Comparison of ENCODE assay signal across 9 mouse cellular contexts in genomic region chr8:10760851-10761693, GRCm38 (mm10).
DNase-seq lines count a peak whose midpoint lies in the region; ATAC-seq and TF ChIP-seq lines count a peak whose summit lies in the region.
"Had no signal": no experiment of that assay in that cellular context is flagged by ENCODE, and none has a peak within 500 bp of the region (broad histone marks: within the 10 kb centered on the region; RNA-seq: fewer than 3 reads in every experiment).

No protein-coding gene starts in this region.

- ATAC-seq in neural tube, embryonic 12.5 days (ENCODE audit: low FRiP score, low read depth), result peak; percentile 93
- ATAC-seq in erythroblast, adult 5-6 weeks (replicated peaks; ENCODE audit: low FRiP score, poor library complexity, severe bottlenecking), result no peak

- TF ChIP-seq CTCF in liver, adult 2 months (IDR thresholded peaks at IDR 0.05; ENCODE audit: low read depth, low read length), result no peak

- no peak overlapping the region for H3K9ac ChIP-seq in liver, adult 2 months (ENCODE audit: low read depth, low read length)
- peak overlapping the region; percentile 17 for H3K9ac ChIP-seq in neural tube, embryonic 12.5 days
- H3K9ac ChIP-seq: liver, embryonic 15.5 days had no signal

- H3K27me3 ChIP-seq in embryonic facial prominence, embryonic 10.5 days (replicated peaks; ENCODE audit: low read depth, poor library complexity, severe bottlenecking), result peaks cover 7% of the 10 kb centered on the region
- no peaks in the 10 kb centered on the region for H3K27me3 ChIP-seq in heart, embryonic 10.5 days (ENCODE audit: insufficient read depth, poor library complexity, severe bottlenecking)
- H3K27me3 ChIP-seq in liver, adult 2 months (ENCODE audit: control insufficient read depth, insufficient read depth, low read length), result no peaks in the 10 kb centered on the region
- H3K27me3 ChIP-seq in neural tube, embryonic 12.5 days (replicated peaks), result no peaks in the 10 kb centered on the region
- H3K27me3 ChIP-seq: liver, embryonic 15.5 days had no signal

- H3K4me2 ChIP-seq in neural tube, embryonic 12.5 days (replicated peaks), result peak overlapping the region; percentile 37
- H3K4me2 ChIP-seq: liver, embryonic 15.5 days had no signal

- no peaks in the 10 kb centered on the region for H3K9me3 ChIP-seq in embryonic facial prominence, embryonic 10.5 days
- no peaks in the 10 kb centered on the region for H3K9me3 ChIP-seq in heart, embryonic 10.5 days
- no peaks in the 10 kb centered on the region for H3K9me3 ChIP-seq in neural tube, embryonic 12.5 days
- H3K9me3 ChIP-seq: liver, embryonic 15.5 days had no signal

- TF ChIP-seq POLR2A in liver, adult 2 months (IDR thresholded peaks at IDR 0.05; ENCODE audit: extremely low read depth, insufficient read depth, low read length), result no peak

- DNase-seq in cerebellum, adult 11-12 months, result peak; percentile 73
- DNase-seq in embryonic facial prominence, embryonic 10.5 days (ENCODE audit: low spot score), result peak; percentile 86
- DNase-seq in heart, embryonic 10.5 days (ENCODE audit: low spot score), result peak; percentile 80
- DNase-seq in kidney, adult 11 months, result peak; percentile 24
- peak; percentile 10 for DNase-seq in liver, adult 2 months (ENCODE audit: extremely low read depth, low read depth, low spot score)
- DNase-seq in adrenal gland, adult 18-20 months (ENCODE audit: low spot score in 2 of 2), result no peak

- 6% methylated on average over 17 of the region's 17 CpGs for WGBS in embryonic facial prominence, embryonic 10.5 days
- WGBS in heart, embryonic 10.5 days, result 16% methylated on average over 17 of the region's 17 CpGs
- WGBS in liver, adult 2 months, result 35% methylated on average over 17 of the region's 17 CpGs
- WGBS in neural tube, embryonic 12.5 days, result 4% methylated on average over 17 of the region's 17 CpGs

- peak overlapping the region; percentile 93 for H3K27ac ChIP-seq in embryonic facial prominence, embryonic 10.5 days (replicated peaks)
- peak overlapping the region; percentile 88 for H3K27ac ChIP-seq in heart, embryonic 10.5 days
- H3K27ac ChIP-seq in liver, adult 2 months (replicated peaks; ENCODE audit: insufficient read depth, low read depth, low read length), result no peak overlapping the region
- H3K27ac ChIP-seq in neural tube, embryonic 12.5 days, result peak overlapping the region; percentile 84
- H3K27ac ChIP-seq: liver, embryonic 15.5 days had no signal

- H3K4me1 ChIP-seq in embryonic facial prominence, embryonic 10.5 days, result peaks cover 36% of the 10 kb centered on the region
- H3K4me1 ChIP-seq in heart, embryonic 10.5 days, result peaks cover 29% of the 10 kb centered on the region
- no peaks in the 10 kb centered on the region for H3K4me1 ChIP-seq in liver, adult 2 months (ENCODE audit: control insufficient read depth, insufficient read depth, low read length)
- peaks cover 29% of the 10 kb centered on the region for H3K4me1 ChIP-seq in neural tube, embryonic 12.5 days
- H3K4me1 ChIP-seq: liver, embryonic 15.5 days had no signal

- H3K79me2 ChIP-seq in liver, adult 2 months (ENCODE audit: control insufficient read depth, insufficient read depth, low read length), result no peaks in the 10 kb centered on the region

- peak overlapping the region; percentile 38 for H3K4me3 ChIP-seq in embryonic facial prominence, embryonic 10.5 days
- H3K4me3 ChIP-seq in heart, embryonic 10.5 days, result peak overlapping the region; percentile 36
- H3K4me3 ChIP-seq in liver, adult 2 months (ENCODE audit: insufficient read depth, low read depth, low read length), result no peak overlapping the region
- H3K4me3 ChIP-seq in neural tube, embryonic 12.5 days, result no peak overlapping the region
- H3K4me3 ChIP-seq: liver, embryonic 15.5 days had no signal

- H3K36me3 ChIP-seq in embryonic facial prominence, embryonic 10.5 days (replicated peaks), result no peaks in the 10 kb centered on the region
- no peaks in the 10 kb centered on the region for H3K36me3 ChIP-seq in heart, embryonic 10.5 days
- H3K36me3 ChIP-seq in liver, adult 2 months (ENCODE audit: control insufficient read depth, insufficient read depth, low read length), result no peaks in the 10 kb centered on the region
- H3K36me3 ChIP-seq in neural tube, embryonic 12.5 days, result no peaks in the 10 kb centered on the region
- H3K36me3 ChIP-seq: liver, embryonic 15.5 days had no signal

Comparison
In these comparisons a context has a peak if more than half of its experiments do, and no peak if none do; other contexts are left out.
1. DNase-seq: peak in cerebellum, adult 11-12 months (single experiment), embryonic facial prominence, embryonic 10.5 days (single experiment), heart, embryonic 10.5 days (single experiment), kidney, adult 11 months (single experiment) and liver, adult 2 months (single experiment); none in adrenal gland, adult 18-20 months (0 of 2).
2. H3K4me3 ChIP-seq: peak in embryonic facial prominence, embryonic 10.5 days (single experiment) and heart, embryonic 10.5 days (single experiment); none in liver, adult 2 months (single experiment) and neural tube, embryonic 12.5 days (single experiment).